Mouse (Mus musculus): ENCODE data around the gene Plac1.
"Not testable (repeated sequence)": the region's sequence is repeated elsewhere in the genome, so short reads cannot be mapped to it uniquely, and the experiment has no call there.

Plac1 gene

DNA sequence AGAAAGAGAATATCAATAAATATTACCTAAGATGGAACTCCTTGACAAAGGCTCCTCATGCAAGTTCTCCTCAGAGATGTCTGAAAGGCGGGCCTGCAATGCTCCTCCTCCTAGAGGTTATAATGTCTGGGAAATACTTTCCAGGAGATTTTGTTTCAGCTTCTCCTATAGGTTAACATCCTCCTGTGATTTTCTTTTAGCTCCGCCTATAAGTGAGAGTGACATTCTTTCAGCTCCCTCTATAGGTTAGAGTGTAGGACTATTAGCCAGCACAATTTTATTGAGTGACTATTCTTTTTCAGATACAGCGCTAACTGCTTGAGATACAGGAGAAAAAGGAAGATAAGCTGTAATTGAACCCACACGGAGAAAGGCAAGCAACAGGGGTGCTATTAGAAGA lies at the start of gene Plac1:
Gene Plac1, minus strand, starts transcription at position 101 of the 400 bp plus-strand sequence.
- no peak for DNase-seq (ENCODE audit: low read depth, low spot score)

- no peak for DNase-seq (ENCODE audit: low read depth, low spot score)
These were observed 48.0 kb upstream of the Plac1 start for GRCm38 (mm10) chrX:53287924-53288323.

GRCm38 (mm10) chrX:53273124-53273523 lies 33.2 kb upstream of the Plac1 start, which contains the start of gene Fam122c:
Fam122c (plus strand) TSS chrX:53273424.
- DNase-seq (ENCODE audit: low read depth, low spot score) = no peak

- not testable (repeated sequence) for DNase-seq (ENCODE audit: low read depth, low spot score)
These were observed 31.7 kb upstream of the Plac1 start for GRCm38 (mm10) chrX:53271628-53272027.

GRCm38 (mm10) chrX:53270063-53270432 lies 30.1 kb upstream of the Plac1 start:
- no peak for DNase-seq (ENCODE audit: low read depth, low spot score)

DNA sequence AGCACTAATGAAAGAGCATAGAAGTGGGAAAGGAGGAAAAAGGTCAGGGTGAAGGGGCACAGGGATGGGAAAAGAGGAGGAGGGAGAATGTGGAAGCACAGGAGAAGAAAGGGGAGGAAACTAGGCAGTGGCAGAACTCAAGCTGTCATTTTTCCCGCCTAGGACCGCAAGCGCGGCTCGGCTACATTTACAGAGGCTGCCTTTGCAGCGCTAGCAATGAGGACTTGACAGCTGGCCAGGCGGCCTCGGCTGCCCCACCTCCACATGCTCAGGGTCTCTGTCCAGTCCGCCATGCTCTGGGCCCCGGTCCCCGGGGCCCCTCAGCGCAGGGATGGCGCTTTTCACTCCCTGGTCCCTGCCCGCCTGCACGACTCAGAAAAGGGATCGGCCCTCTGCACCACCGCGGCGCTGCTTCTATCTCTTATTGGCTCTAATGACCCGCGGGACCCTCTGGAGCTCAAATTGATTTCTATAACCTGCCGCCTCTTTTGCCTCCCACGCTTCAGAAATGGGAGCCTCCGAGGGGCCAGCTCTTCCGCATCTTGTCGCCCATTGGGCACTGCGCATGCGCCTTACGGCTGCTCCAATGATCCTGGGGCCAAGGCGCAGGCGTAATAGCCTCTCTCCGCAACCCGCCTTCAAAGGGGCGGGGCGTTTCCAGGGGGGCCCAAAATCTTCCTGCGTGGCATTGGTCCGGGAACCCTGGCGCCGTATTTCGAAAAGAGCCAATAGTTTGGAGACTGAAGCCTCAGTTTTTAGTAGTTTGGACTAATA lies 29.6 kb upstream of the Plac1 start, which contains the start of gene Fam122b:
Gene Fam122b, minus strand, starts transcription at position 517 of the 774 bp plus-strand sequence.
- peak; percentile 88 for DNase-seq (ENCODE audit: low read depth, low spot score)

- DNase-seq (ENCODE audit: low read depth, low spot score) = peak; percentile 14
These were observed 28.9 kb upstream of the Plac1 start for GRCm38 (mm10) chrX:53268856-53269255.

- no peak for DNase-seq (ENCODE audit: low read depth, low spot score)
These were observed 26.3 kb upstream of the Plac1 start for GRCm38 (mm10) chrX:53266186-53266585.

DNA sequence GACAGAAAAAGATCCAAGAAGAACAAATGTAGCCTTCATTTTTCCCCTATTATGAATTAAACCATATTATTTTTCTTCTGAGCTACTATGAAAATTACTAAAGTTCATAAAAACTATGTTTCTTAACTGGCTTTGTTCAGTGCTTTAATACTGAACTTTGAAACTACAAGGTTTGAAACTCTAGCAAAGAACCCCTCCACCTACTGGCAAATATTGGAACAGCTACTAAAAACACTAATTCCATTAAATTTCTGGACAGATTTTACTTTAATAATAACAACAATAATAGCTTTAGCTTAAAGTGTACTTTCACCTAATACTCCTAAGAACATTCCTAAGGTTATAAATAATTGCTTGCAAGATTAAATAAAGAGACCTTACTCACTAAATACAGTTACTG lies 15.3 kb upstream of the Plac1 start:
- DNase-seq (ENCODE audit: low read depth, low spot score) = no peak

DNA sequence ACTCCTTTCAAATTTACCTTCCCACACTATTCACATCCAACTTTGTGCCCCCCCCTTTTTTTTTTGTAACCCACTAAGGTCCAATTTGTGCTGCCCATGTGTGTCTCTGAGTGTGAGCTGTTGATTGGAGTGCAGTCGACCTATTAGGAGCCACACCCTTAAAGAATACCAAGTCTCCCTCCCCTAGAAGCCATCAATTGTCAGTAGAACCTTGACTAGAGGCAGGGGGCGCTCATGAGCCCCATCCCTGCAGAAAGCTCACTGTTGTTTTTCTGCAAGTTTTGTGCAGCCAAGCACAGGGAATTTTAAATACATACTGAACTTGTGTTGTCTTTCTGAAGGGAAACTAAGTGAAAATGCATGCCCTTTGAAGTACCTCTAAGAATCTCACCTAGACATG lies 1.9 kb downstream of the Plac1 start:
- DNase-seq (ENCODE audit: low read depth, low spot score) = peak; percentile 5

GRCm38 (mm10) chrX:53236404-53236803 lies 3.5 kb downstream of the Plac1 start:
- DNase-seq (ENCODE audit: low read depth, low spot score) = no peak

DNA sequence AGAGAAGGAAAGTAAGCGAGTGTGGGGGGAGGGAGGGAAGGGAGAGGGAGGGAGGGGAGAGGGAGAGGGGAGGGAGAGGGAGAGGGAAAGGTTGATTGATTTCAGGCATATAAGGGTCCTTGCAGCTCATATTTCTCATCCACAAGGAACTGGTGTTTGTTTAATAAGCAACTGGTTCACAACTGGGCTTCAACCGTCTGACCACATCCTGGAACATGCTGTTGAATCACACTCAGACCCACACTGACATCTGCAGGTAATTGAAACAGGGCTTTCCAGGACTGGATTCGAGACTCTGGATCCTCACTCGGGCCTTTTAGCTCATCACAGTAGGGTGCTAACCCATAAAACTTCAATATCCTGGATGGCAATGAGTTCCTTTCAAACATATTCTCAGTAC lies 6.2 kb downstream of the Plac1 start:
- no peak for DNase-seq (ENCODE audit: low read depth, low spot score)

DNA sequence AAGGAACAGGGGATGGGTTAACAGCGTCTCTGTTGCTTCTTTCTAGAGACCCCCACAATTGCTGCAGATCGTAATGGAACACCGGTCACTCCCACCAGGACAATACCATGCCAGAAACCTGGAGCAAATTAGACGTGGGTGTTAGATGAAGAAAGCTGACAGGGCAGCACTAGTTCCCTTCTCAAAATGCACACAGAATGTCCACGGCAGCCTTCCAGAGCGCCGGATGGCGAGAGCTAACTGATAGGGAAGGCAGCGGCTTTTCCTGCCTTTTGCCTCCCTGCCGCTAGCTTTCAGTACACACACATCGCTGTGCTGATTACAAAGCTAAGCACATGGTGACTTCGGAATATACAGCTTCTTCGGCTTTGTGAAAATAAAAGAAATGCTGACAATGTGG lies 7.9 kb downstream of the Plac1 start:
- DNase-seq (ENCODE audit: low read depth, low spot score) = no peak

GRCm38 (mm10) chrX:53224353-53224944 lies 15.5 kb downstream of the Plac1 start:
- no peak for DNase-seq (ENCODE audit: low read depth, low spot score)

GRCm38 (mm10) chrX:53220855-53221254 lies 19.1 kb downstream of the Plac1 start:
- no peak for DNase-seq (ENCODE audit: low read depth, low spot score)

DNA sequence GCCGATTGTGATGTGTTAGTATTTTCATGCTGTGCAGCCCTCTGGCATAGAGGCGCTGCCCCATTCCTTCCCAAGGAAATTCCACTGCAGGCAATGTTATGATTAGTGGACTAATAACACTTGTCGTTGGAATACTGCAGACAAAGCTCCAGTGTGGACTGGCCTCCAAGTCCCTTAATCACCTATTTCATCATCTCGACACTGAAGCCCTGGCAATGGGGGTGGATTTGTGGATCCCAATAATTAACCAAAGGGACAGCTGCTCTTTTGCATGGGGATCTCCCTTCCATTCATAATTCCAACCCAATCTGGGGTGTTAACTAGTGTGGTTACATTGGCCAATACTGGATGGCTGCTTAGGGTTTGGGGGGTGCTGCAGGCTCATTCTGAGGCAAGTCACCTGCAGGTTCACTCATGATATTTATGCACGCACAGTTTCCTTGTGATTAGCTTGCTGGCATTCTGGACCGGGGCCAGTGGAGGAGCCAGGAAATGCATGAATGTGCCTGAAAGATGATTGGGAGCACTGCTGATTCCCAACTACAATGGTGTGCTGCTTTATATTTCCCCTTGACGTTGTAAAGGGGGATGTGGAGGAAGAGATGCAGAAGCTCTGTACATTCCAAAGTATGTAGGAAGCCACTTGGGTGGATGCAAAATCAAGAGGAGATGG lies 25.2 kb downstream of the Plac1 start:
- no peak for DNase-seq (ENCODE audit: low read depth, low spot score)

GRCm38 (mm10) chrX:53213838-53214237 lies 26.1 kb downstream of the Plac1 start:
- DNase-seq (ENCODE audit: low read depth, low spot score) = no peak

DNA sequence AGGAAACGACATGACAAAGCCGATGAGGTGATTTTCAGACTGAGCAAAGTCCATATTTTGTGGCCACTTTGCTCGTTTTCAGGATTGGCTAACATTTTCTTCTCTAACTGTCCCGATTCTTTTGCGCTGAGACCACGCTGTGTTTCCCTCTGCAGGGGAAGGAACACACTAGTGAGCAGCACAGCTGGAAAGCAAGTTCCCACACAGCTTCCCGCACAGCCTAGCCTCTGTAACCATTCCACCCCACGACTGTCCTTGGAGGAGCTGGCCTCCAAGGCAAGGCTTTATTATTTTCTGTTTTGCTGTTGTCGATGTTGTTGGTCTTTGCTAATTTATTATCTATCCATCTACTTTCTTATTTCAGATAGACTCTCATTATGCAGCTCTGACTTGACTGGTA lies 27.4 kb downstream of the Plac1 start:
- no peak for DNase-seq (ENCODE audit: low read depth, low spot score)

DNA sequence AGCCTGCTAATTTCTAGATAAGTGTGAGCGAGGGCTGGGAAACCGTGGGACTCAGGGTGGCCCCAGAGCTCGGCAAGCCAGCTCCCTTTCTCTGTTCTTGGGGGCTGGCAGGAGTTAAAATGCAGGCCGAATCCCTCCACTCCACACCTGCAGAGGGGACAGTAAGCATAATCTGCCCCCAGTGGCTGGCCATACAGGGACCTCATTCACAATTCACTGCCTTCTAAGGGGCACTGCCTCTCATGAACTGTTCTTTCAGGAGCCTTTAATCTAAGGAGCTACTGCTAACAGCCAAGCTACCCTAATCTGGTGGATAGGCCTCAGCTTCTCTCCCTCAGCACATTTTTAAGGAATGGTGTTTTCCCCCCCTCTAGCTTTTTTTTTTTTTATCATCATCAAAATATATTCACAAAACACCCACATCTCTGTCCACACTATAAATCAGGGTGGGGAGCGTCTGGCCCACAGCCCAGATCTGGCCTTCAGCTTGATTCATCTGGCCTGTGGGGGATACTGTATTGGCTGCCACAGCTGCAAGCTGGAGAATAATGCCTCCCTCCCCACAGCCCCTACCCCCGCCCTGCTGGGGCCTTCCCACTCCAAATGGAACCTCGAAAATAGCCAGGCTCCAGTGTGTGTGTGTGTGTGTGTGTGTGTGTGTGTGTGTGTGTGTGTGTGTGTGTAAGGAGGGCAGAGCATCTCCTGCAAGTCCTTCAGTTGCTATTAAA lies 28.0 kb downstream of the Plac1 start:
- DNase-seq (ENCODE audit: low read depth, low spot score) = no peak

DNA sequence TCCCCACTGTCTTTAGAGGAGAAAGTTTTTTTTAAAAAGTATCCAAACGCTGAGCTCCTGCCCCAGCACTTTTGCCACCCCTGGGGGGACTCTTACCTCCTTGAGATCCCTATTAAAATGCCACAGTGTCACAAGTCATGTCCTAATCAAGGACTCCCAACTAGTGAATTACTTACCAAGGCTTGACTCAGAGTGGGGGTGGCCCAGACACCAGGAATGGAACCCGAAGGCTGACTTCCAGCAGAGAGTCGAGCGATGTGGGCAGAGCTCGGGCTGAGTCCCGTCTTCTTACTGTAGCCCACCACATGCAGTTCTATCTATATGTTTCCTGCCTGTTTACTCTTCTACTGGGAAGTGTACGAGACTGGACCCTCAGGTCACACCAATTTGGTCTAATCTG lies 30.5 kb downstream of the Plac1 start:
- no peak for DNase-seq (ENCODE audit: low read depth, low spot score)

GRCm38 (mm10) chrX:53204690-53205311 lies 35.1 kb downstream of the Plac1 start:
- no peak for DNase-seq (ENCODE audit: low read depth, low spot score)

- DNase-seq (ENCODE audit: low read depth, low spot score) = no peak
These were observed 38.3 kb downstream of the Plac1 start for GRCm38 (mm10) chrX:53201616-53202015.
